Mouse (Mus musculus) lung, postnatal 25 days (tissue): ENCODE results near the gene Cmc1.
"Not testable (repeated sequence)": the region's sequence is repeated elsewhere in the genome, so short reads cannot be mapped to it uniquely, and the experiment has no call there.

Source experiments
- DNase-seq: peaks from one replicate; pipeline ENCODE4 v3.0.0; 2022; ENCODE audit warnings: low spot score

Cmc1 gene

DNA sequence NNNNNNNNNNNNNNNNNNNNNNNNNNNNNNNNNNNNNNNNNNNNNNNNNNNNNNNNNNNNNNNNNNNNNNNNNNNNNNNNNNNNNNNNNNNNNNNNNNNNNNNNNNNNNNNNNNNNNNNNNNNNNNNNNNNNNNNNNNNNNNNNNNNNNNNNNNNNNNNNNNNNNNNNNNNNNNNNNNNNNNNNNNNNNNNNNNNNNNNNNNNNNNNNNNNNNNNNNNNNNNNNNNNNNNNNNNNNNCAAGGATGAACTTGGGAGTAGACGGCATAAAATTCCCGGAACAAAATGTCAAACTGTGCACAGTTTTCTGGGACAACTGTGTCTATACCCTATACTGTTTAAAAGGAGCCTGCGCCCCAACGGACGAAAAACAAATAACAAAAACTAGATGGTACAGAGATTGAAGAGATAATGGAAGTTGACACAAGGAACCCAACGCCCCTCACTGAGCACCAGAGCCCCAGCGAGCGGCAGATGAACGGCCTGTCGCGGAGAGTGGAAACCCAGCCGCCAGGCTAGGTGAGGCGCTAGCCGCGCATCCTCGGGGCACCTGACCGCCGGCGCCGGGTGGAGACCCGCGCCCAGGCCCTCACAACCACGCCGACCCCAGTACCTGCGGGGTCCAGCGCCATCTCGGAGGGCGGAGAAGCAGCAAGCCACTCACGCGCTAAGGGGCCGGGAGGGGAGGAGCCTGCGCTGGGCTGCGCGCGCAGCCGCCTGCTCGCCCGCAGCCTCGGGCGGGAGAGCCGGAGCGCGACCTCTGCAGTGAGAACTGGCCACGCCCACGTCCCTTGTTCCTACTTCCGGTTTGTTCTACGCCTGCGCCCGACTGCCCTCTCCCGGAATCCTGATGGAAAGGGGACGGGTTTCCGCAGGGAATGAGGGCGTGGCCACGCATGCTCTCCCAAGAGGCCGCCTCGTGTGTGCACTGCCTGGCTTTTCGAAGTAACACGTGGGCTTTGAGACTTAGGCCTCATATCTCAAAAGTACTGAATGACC, at the start of gene Cmc1:
Gene Cmc1, minus strand, starts transcription at position 771 of the 996 bp plus-strand sequence.
- DNase-seq: peak; percentile 97

DNA sequence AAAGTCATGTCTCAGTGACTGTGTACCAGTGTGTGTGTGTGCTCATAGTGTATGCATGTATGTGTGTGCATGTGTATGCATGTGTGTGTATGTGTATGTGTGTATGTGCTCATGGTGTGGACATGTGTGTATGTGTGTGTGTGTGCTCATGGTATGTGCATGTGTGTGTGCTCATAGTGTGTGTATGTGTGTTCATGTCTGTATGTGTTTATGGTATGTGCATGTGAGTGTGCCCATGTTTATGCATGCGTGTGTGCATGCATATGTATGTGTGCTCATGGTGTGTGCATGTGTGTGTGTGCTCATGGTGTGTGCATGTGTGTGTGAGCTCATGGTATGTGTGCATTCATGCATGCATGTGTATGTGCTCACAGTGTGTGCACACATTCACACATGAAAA, 48.6 kb upstream of the Cmc1 start:
- DNase-seq: no peak

DNA sequence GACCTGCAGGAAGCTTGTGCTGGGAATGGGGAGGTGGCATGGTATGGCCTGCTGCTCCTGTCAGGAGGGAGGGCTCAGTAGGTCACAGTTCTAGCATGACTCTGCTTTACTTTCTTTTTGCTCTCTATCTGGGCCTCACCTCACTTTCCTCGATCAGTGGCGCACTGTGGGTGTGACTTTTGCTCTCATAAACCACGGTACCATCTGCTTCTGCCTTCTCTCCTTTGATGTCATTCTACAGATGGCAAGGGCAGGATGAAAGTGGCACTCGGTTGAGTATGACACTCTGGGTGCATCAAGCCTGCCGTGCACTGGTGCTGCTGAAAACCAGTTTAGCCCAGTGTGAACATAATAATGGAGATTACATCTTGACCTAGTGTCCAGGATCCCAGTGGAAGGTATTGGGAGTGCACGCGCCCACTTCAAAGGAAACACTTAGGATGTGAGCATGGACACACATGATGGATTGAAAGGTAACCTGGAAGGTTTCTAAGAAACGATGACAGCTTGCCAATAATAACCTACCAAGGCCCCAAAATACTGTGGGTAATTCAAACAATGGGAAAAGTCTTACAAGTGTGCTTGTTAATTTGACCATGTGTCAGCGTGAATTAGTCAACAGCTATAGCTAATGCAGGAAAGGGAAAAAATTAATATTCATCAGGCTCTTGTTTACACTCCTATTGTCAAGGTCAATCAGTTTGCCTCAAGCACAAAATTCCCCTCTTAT, 46.8 kb upstream of the Cmc1 start:
- no peak for DNase-seq

DNA sequence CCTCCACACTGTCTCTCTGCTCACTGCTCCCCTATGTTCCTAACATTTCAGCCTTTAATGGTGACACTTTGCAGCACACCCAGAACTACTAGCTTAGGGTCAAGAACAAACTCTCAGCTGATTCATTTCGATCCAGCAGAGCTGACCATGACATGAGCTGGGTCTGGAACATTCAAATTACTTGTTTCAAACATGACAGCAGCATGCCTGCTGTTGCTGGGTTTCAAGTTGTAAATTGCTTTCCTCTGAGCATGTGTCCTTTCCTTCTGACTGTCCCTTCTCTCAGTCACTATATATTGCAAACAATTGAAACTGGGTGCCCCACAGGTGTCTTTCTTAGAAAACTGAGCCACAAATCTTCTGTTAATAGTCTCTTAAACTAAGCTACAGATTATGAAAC, 43.3 kb upstream of the Cmc1 start:
- no peak for DNase-seq

GRCm38 (mm10) chr9:118191276-118191675, 41.3 kb upstream of the Cmc1 start:
- no peak for DNase-seq

GRCm38 (mm10) chr9:118188374-118188773, 38.4 kb upstream of the Cmc1 start:
- no peak for DNase-seq

GRCm38 (mm10) chr9:118187420-118187819, 37.4 kb upstream of the Cmc1 start:
- no peak for DNase-seq

DNA sequence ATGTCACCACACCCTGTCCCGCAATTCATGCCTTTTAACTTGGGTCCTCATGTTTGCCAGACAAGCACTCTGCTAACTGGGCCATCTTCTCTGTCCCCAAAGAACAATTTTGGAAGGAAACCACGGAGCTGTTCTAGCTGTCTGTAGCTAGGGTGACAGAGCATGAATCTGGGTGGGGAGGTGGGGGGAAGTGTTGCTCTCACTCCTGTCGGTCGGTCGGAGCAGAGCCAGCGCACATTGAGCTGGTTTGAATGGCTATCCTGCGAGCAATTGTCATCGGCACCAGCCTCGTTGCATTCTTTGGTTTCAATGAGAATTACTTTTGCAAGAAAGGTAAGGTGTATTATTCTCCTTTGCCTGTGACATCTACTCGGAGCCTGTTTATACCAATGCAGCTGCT, 36.8 kb upstream of the Cmc1 start:
- DNase-seq: no peak

- no peak for DNase-seq
Measured at GRCm38 (mm10) chr9:118179136-118180025, 29.4 kb upstream of the Cmc1 start.

- DNase-seq: no peak
Measured at GRCm38 (mm10) chr9:118176687-118177086, 26.7 kb upstream of the Cmc1 start.

DNA sequence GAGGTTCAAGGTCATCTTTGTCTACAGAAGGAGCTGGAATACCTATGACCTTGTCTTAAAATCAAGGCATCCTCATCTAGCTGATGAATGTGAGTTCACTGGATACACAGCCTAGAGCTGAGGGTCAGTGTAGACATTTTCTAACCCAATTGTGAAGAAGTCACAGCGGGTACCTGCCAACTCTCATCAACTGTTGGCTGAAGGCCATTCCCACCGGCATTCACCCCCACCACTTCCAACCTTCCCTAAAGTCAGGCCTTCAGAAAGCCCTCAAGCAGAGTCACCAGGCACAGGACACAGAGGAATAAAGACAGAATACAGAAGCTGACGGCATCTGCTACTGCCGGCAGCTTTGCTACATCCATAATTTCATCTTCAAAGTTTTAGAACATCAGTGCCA, 25.4 kb upstream of the Cmc1 start:
- DNase-seq: no peak

DNA sequence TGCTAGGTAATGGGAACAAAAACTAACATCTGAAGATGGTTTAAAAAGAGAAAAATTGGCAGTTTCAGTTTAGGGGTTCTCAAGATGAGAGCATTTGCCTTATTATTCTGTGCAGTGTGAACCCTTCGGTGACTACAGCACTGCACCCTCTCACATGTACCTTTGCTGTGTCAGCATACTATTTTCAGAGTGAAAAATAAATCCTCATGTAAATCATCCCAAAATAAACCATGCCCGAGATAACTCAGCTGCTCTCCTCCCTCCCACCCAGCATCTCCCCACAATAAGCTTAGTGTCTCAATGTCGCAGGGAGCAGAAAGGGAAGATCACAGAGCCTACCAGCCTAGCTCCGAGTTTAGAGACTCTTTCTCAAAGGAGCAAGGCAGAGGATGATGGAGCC, 23.1 kb upstream of the Cmc1 start:
- DNase-seq: no peak

DNA sequence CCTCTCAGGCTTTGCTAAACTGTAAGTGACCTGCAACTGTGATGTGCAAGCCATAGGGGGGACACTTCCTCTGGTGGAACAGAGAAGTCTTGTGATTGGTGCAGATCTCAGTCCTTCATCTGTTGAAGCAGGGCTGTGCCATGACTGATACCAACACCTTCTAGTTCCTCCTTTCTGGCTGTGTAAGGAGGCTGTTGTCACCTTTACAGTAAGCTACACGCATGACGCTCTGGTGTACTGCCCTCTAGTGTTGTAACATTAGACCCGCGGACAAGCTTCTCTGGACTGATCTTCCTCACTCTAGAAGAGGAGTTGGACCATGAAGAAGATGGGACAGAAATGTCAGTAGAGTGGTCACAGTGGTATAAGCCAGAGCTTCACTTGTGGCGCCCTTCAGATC, 18.6 kb upstream of the Cmc1 start:
- DNase-seq: peak; percentile 18

DNA sequence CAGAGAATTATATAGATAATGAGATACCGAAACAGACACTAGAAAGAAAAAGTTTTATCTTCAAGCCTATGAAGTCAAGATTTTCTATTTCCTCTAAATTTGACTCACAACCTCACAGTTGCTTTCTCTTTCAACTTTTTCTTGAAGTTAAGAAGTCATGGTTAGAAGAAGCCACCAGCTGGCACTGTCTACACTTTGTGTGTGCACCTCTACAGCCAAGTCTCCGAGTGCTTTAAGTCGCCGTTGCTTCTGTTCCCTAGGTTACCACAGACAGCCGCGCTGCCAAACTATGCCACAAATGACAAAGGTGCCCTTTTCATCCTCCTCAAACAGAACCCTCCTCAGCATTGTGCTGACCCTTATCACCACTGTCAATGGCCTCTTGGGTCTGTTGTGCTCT, 17.6 kb upstream of the Cmc1 start:
- no peak for DNase-seq

- DNase-seq: no peak
Measured at GRCm38 (mm10) chr9:118161536-118161935, 11.6 kb upstream of the Cmc1 start.

DNA sequence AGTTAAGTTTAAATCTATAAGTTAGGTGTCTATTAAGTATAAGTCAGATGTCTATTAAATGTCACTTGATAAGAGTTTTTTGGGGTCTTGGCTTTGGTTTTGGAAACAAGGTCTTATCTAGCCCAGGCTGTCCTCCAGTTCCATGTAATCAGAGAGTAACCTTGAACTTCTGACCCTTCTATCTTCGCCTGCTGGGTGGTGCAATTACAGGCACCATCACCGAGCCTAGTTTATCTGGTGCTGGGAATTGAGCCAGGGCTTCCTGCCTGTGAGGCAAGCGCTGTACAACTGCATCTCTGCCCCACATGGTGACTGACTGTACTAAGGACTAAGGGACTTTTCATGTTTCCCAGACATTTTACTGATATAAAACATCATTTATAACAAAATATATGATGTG, 10.0 kb upstream of the Cmc1 start:
- no peak for DNase-seq

- no peak for DNase-seq
Measured at GRCm38 (mm10) chr9:118158201-118158600, 8.2 kb upstream of the Cmc1 start.

DNA sequence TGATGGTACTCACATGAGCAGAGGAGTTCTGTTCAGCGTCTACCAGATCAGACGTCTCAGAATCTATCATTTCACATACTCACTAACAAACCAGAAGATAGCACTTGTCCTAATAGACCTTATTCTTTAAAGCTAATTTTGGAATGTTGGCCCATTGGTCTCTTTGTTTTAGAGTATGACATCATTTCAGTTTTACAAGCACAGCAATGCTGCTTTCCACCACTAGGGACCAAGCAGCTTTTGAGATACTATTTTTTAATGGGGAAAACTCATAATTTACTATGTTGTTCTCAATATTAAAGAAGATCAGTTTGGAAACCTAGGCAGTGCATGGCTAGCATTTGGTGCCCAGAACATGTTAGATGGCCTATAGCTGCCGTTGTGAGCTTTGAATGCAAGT, 7.3 kb upstream of the Cmc1 start:
- DNase-seq: no peak

DNA sequence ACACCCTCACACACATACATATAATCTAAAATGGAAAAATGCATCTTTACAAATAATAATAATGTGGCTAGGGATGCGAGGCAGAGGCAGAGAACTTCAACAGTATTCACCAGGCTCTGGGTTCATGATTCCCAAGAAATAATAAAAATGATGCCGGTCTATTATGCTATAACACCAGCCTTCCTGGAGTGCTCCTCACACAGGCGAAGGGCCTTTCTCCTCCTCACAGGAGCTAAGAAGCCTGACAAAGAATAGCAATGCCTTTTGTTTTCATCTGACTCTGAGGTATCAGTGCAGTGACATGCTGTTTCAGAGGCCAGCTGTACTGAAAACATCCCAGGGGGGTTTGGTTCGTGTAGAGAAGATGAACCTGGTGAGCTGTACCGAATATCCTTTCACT, 4.7 kb upstream of the Cmc1 start:
- no peak for DNase-seq

- DNase-seq: no peak
Measured at GRCm38 (mm10) chr9:118151221-118151507, 1.2 kb upstream of the Cmc1 start.

- DNase-seq: no peak
Measured at GRCm38 (mm10) chr9:118150429-118151220, 648 bp upstream of the Cmc1 start.

GRCm38 (mm10) chr9:118140356-118140755, 9.6 kb downstream of the Cmc1 start:
- DNase-seq: not testable (repeated sequence)
